Mouse (Mus musculus): Measurements from ENCODE around the gene Utp4. TPM values are rescaled to one million over a fixed set of nuclear protein-coding genes. Genes with fewer than 3 reads are reported as not detected.

Utp4 gene
- total and polyA plus RNA-seq, 2 experiments from 2014 or later: 29.1 to 30.6 TPM

DNA sequence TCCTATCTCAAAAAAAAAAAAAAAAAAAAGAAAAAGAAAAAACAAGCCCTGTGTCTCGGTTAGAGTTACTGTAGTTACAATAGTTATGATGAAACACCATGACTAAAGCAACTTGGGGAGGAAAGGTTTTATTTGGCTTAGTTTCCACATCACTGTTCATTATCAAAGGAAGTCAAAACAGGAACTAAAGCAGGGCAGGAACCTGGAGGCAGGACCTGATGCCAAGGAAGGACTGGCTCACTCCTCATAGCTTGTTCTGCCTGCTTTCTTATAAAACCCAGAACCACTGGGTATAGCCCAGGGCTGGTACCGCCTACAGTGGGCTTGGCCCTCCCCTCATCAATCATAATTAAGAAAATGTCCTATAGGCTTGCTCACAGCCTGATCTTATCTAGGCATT is 66.2 kb downstream of the Utp4 start:
- Histone ChIP-seq H3K36me3 (replicated peaks; ENCODE audit: control insufficient read depth, insufficient read depth, low read length) (no peaks in the 10 kb centered on the region), H3K27me3 (ENCODE audit: control insufficient read depth, insufficient read depth, low read length) (no peaks in the 10 kb centered on the region), H3K9me3 (replicated peaks; ENCODE audit: control insufficient read depth, low read length) (no peaks in the 10 kb centered on the region), H3K4me3 (ENCODE audit: low read depth, low read length) (no peak overlapping the region), H3K27ac (ENCODE audit: low read depth) (no peak overlapping the region), H3K9ac (replicated peaks; ENCODE audit: low read depth, low read length) (no peak overlapping the region), H3K4me2 (ENCODE audit: low read depth, low read length) (no peak overlapping the region), H3K4me1 (ENCODE audit: control insufficient read depth, insufficient read depth) (0 out of 2 replicates have a peak, but pooled peaks cover 2% of the 10 kb centered on the region)
- 76% methylated on average over 2 of the region's 2 CpGs for WGBS
- ATAC-seq (ENCODE audit: insufficient read depth, low read depth): no peak
- TF ChIP-seq EP300 (IDR thresholded peaks at IDR 0.05; ENCODE audit: low read depth) (no peak), CTCF (IDR thresholded peaks at IDR 0.05; ENCODE audit: low read depth) (no peak)
- DNase-seq (ENCODE audit: low spot score): no peak

DNA sequence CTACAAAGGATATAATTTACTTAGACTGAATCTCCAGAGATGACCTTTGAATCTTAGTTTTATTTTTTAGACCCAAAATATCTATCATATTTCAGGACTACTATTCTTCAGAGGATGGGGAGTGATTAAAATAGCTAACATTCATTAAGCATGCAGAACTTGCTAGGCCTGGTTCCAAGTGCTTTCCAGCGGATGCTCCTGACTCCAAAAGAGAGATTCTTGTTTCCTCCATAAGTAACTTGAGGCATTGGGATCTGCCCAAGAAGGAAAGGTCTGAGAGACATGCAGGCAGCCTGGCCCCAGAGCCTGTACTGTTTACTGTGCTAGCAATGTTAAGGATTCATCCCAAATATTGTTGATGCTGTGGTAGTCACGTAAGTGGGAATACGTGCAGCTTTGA is 68.9 kb downstream of the Utp4 start:
- Histone ChIP-seq H3K4me3 (ENCODE audit: low read depth, low read length) (no peak overlapping the region), H3K9me3 (replicated peaks; ENCODE audit: control insufficient read depth, low read length) (no peaks in the 10 kb centered on the region), H3K4me2 (ENCODE audit: low read depth, low read length) (no peak overlapping the region), H3K4me1 (ENCODE audit: control insufficient read depth, insufficient read depth) (0 out of 2 replicates have a peak, but pooled peaks cover 2% of the 10 kb centered on the region), H3K36me3 (replicated peaks; ENCODE audit: control insufficient read depth, insufficient read depth, low read length) (no peaks in the 10 kb centered on the region), H3K9ac (replicated peaks; ENCODE audit: low read depth, low read length) (0 out of 2 replicates have a peak overlapping the region, but pooled peaks have one; percentile 26), H3K27me3 (ENCODE audit: control insufficient read depth, insufficient read depth, low read length) (no peaks in the 10 kb centered on the region), H3K27ac (ENCODE audit: low read depth) (peak overlapping the region; percentile 62)
- ATAC-seq (ENCODE audit: insufficient read depth, low read depth): no peak
- 61% methylated on average over 3 of the region's 3 CpGs for WGBS
- TF ChIP-seq EP300 (IDR thresholded peaks at IDR 0.05; ENCODE audit: low read depth): no peak
- no peak for TF ChIP-seq CTCF (IDR thresholded peaks at IDR 0.05; ENCODE audit: low read depth)
- DNase-seq (ENCODE audit: low spot score): no peak

DNA sequence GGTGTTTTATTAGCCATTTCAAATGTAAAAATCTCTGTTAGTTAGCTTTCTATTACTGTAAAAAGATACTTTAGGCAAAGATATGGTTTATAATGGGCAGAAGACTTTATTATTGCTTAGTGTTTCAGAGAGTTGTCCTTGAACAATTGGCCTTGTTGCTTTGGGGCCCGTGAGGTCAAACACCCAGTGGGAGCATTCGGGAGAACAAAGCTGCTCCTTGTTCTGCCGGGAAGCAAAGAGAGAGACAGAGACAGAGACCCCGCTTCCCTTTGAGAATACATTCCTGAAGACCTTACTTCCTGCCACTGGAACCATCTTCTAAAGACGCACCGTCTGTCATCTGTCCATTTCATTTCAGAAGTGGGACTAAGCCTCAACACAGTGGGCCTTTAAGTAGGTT is 69.9 kb downstream of the Utp4 start:
- Histone ChIP-seq H3K27ac (ENCODE audit: low read depth) (no peak overlapping the region), H3K4me1 (ENCODE audit: control insufficient read depth, insufficient read depth) (no peaks in the 10 kb centered on the region), H3K9ac (replicated peaks; ENCODE audit: low read depth, low read length) (no peak overlapping the region), H3K4me2 (ENCODE audit: low read depth, low read length) (no peak overlapping the region), H3K27me3 (ENCODE audit: control insufficient read depth, insufficient read depth, low read length) (no peaks in the 10 kb centered on the region), H3K36me3 (replicated peaks; ENCODE audit: control insufficient read depth, insufficient read depth, low read length) (no peaks in the 10 kb centered on the region), H3K4me3 (ENCODE audit: low read depth, low read length) (no peak overlapping the region), H3K9me3 (replicated peaks; ENCODE audit: control insufficient read depth, low read length) (no peaks in the 10 kb centered on the region)
- DNase-seq (ENCODE audit: low spot score): no peak
- WGBS: 73% methylated on average over 6 of the region's 6 CpGs
- ATAC-seq (ENCODE audit: insufficient read depth, low read depth): no peak
- no peak for TF ChIP-seq EP300 (IDR thresholded peaks at IDR 0.05; ENCODE audit: low read depth)
- TF ChIP-seq CTCF (IDR thresholded peaks at IDR 0.05; ENCODE audit: low read depth): no peak

DNA sequence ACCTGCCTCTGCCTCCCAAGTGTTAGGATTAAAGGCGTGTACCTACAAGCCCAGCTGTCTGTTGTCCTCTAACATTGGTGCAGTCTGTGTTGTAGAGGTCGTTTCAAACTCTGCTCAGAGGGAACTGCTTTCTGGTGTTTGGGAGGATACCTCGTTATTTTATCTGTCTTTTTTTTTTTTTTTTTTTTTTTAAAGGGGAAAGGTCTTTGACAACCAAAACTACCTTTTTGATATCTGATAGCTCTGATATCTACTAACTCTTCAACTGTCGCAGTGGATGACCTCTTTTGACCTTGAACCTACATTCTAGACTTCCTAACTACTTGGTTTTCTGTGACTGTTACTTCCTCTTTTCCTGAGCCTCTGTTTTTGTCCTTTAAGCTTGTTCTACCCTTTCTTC is 71.1 kb downstream of the Utp4 start:
- Histone ChIP-seq H3K9me3 (replicated peaks; ENCODE audit: control insufficient read depth, low read length) (no peaks in the 10 kb centered on the region), H3K4me1 (ENCODE audit: control insufficient read depth, insufficient read depth) (no peaks in the 10 kb centered on the region), H3K4me3 (ENCODE audit: low read depth, low read length) (no peak overlapping the region), H3K9ac (replicated peaks; ENCODE audit: low read depth, low read length) (no peak overlapping the region), H3K27me3 (ENCODE audit: control insufficient read depth, insufficient read depth, low read length) (no peaks in the 10 kb centered on the region), H3K27ac (ENCODE audit: low read depth) (no peak overlapping the region), H3K36me3 (replicated peaks; ENCODE audit: control insufficient read depth, insufficient read depth, low read length) (no peaks in the 10 kb centered on the region), H3K4me2 (ENCODE audit: low read depth, low read length) (no peak overlapping the region)
- WGBS: 45% methylated on average over 4 of the region's 4 CpGs
- DNase-seq (ENCODE audit: low spot score) (no peak), ATAC-seq (ENCODE audit: insufficient read depth, low read depth) (no peak)
- TF ChIP-seq CTCF (IDR thresholded peaks at IDR 0.05; ENCODE audit: low read depth) (no peak), EP300 (IDR thresholded peaks at IDR 0.05; ENCODE audit: low read depth) (no peak)

DNA sequence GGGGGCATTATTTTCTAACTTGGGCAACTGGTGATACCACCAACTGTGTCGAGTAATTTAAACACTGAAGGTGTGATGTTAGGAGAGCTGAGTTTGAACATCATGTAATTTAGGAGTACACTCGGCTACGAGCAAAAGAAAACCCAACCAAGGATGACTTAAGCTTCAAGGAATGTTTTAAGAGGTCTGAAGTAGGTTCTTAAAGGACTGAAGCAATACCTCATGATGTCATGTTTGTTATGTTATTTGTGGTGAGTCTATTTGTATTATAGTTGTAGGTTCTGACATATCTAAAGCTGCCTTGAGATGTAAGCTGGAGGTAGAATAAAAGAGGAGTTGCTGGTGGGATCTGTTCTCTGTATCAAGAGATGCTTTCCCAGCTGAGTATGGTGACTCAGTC is 76.5 kb downstream of the Utp4 start:
- no peak overlapping the region for H3K4me3 ChIP-seq (ENCODE audit: low read depth, low read length)
- no peak overlapping the region for H3K4me2 ChIP-seq (ENCODE audit: low read depth, low read length)
- no peaks in the 10 kb centered on the region for H3K9me3 ChIP-seq (replicated peaks; ENCODE audit: control insufficient read depth, low read length)
- H3K9ac ChIP-seq (replicated peaks; ENCODE audit: low read depth, low read length): no peak overlapping the region
- H3K27me3 ChIP-seq (ENCODE audit: control insufficient read depth, insufficient read depth, low read length): no peaks in the 10 kb centered on the region
- H3K36me3 ChIP-seq (replicated peaks; ENCODE audit: control insufficient read depth, insufficient read depth, low read length): no peaks in the 10 kb centered on the region
- H3K4me1 ChIP-seq (ENCODE audit: control insufficient read depth, insufficient read depth): peaks cover 3% of the 10 kb centered on the region; the same call in 1 of the 2 replicates
- 47% methylated on average over 3 of the region's 3 CpGs for WGBS
- no peak for DNase-seq (ENCODE audit: low spot score)
- no peak for TF ChIP-seq EP300 (IDR thresholded peaks at IDR 0.05; ENCODE audit: low read depth)
- TF ChIP-seq CTCF (IDR thresholded peaks at IDR 0.05; ENCODE audit: low read depth): no peak
- no peak for ATAC-seq (ENCODE audit: insufficient read depth, low read depth)
- H3K27ac ChIP-seq (ENCODE audit: low read depth): no peak overlapping the region

DNA sequence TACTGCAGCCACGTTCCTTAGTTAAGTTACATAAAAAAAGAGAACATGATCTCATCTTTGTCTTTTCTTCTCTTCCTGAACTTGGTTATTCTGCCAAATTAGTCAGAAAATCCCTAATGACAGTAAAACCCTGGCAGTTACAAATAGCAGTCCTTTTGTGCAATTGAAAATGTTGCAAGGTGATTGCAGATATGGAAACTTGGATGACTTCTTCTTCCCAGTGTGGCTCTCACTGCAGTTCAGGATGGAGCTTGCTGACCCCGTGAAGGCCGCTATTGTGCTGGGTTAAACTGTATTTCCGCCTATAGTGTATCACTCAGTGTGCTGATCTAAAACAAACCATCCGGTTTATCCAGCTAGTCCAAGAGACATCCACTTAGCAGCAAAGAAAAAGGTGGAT is 78.5 kb downstream of the Utp4 start:
- no peaks in the 10 kb centered on the region for H3K27me3 ChIP-seq (ENCODE audit: control insufficient read depth, insufficient read depth, low read length)
- 47% methylated on average over 5 of the region's 5 CpGs for WGBS
- H3K4me3 ChIP-seq (ENCODE audit: low read depth, low read length): no peak overlapping the region
- no peaks in the 10 kb centered on the region for H3K9me3 ChIP-seq (replicated peaks; ENCODE audit: control insufficient read depth, low read length)
- H3K27ac ChIP-seq (ENCODE audit: low read depth): peak overlapping the region; percentile 83
- H3K36me3 ChIP-seq (replicated peaks; ENCODE audit: control insufficient read depth, insufficient read depth, low read length): no peaks in the 10 kb centered on the region
- no peak overlapping the region for H3K9ac ChIP-seq (replicated peaks; ENCODE audit: low read depth, low read length)
- peak; percentile 65 for DNase-seq (ENCODE audit: low spot score)
- peak; percentile 81 for ATAC-seq (ENCODE audit: insufficient read depth, low read depth)
- no peak overlapping the region for H3K4me2 ChIP-seq (ENCODE audit: low read depth, low read length)
- TF ChIP-seq EP300 (IDR thresholded peaks at IDR 0.05; ENCODE audit: low read depth): no peak
- TF ChIP-seq CTCF (IDR thresholded peaks at IDR 0.05; ENCODE audit: low read depth): no peak
- H3K4me1 ChIP-seq (ENCODE audit: control insufficient read depth, insufficient read depth): peaks cover 3% of the 10 kb centered on the region; the same call in 1 of the 2 replicates

Other genes starting within 250 kb of the Utp4 start
- 8.0 and 13.5 TPM in 2 replicates for gene Tango6, start 210.6 kb upstream of the Utp4 start, total RNA-seq (2014; rRNA removed; ENCODE audit: low replicate concordance)
- gene Tango6, start 210.6 kb upstream of the Utp4 start, polyA plus RNA-seq (2015; fragmentation: Nextera tagmentation; extraction: Ambion mirVana): 4.0 and 4.3 TPM in 2 replicates
- gene Has3, start 23.4 kb upstream of the Utp4 start, total RNA-seq (2014; rRNA removed; ENCODE audit: low replicate concordance): 2.5 and 4.6 TPM in 2 replicates
- gene Has3, start 23.4 kb upstream of the Utp4 start, polyA plus RNA-seq (2015; fragmentation: Nextera tagmentation; extraction: Ambion mirVana): 0.11 and 0.14 TPM in 2 replicates
- 19.2 and 21.2 TPM in 2 replicates for gene Sntb2, start 42.1 kb downstream of the Utp4 start, total RNA-seq (2014; rRNA removed; ENCODE audit: low replicate concordance)
- 8.5 and 9.5 TPM in 2 replicates for gene Sntb2, start 42.1 kb downstream of the Utp4 start, polyA plus RNA-seq (2015; fragmentation: Nextera tagmentation; extraction: Ambion mirVana)
- gene Vps4a, start 137.6 kb downstream of the Utp4 start, total RNA-seq (2014; rRNA removed; ENCODE audit: low replicate concordance): 33.9 and 45.5 TPM in 2 replicates
- 56.7 and 57.1 TPM in 2 replicates for gene Vps4a, start 137.6 kb downstream of the Utp4 start, polyA plus RNA-seq (2015; fragmentation: Nextera tagmentation; extraction: Ambion mirVana)
- gene Pdf, start 155.0 kb downstream of the Utp4 start, total RNA-seq (2014; rRNA removed; ENCODE audit: low replicate concordance): 90.4 and 94.8 TPM in 2 replicates
- 55.9 and 59.7 TPM in 2 replicates for gene Pdf, start 155.0 kb downstream of the Utp4 start, polyA plus RNA-seq (2015; fragmentation: Nextera tagmentation; extraction: Ambion mirVana)
- gene Cog8, start 163.1 kb downstream of the Utp4 start, total RNA-seq (2014; rRNA removed; ENCODE audit: low replicate concordance): 35.2 and 39.3 TPM in 2 replicates
- gene Cog8, start 163.1 kb downstream of the Utp4 start, polyA plus RNA-seq (2015; fragmentation: Nextera tagmentation; extraction: Ambion mirVana): 21.7 and 22.0 TPM in 2 replicates
- gene Nip7, start 163.2 kb downstream of the Utp4 start, total RNA-seq (2014; rRNA removed; ENCODE audit: low replicate concordance): 13.4 and 14.0 TPM in 2 replicates
- 33.0 and 34.3 TPM in 2 replicates for gene Nip7, start 163.2 kb downstream of the Utp4 start, polyA plus RNA-seq (2015; fragmentation: Nextera tagmentation; extraction: Ambion mirVana)
- gene Tmed6, start 172.0 kb downstream of the Utp4 start, total RNA-seq (2014; rRNA removed; ENCODE audit: low replicate concordance): not detected in 2 replicates
- not detected in 2 replicates for gene Tmed6, start 172.0 kb downstream of the Utp4 start, polyA plus RNA-seq (2015; fragmentation: Nextera tagmentation; extraction: Ambion mirVana)
- 8.2 and 10.8 TPM in 2 replicates for gene Terf2, start 202.9 kb downstream of the Utp4 start, total RNA-seq (2014; rRNA removed; ENCODE audit: low replicate concordance)
- gene Terf2, start 202.9 kb downstream of the Utp4 start, polyA plus RNA-seq (2015; fragmentation: Nextera tagmentation; extraction: Ambion mirVana): 7.3 and 8.5 TPM in 2 replicates